Mouse (Mus musculus) MEL (cell line): Measurements from ENCODE around the gene Ell2. TPM values are rescaled to one million over a fixed set of nuclear protein-coding genes. Genes with fewer than 3 reads are reported as not detected.

Experiments used
- DNase-seq: peaks from one replicate; pipeline ENCODE4 v3.0.0; 2011; ENCODE audit warnings: low read depth, low spot score
- H3K27ac ChIP-seq: 2 replicates; pipeline ENCODE4 v1.5.1; 2012; ENCODE audit warnings: low read depth, mild to moderate bottlenecking, control low read depth, low read length, moderate library complexity; ENCODE audit not compliant: control insufficient read depth
- H3K27me3 ChIP-seq, 2 experiments: fragments of 150-350 bp in 1 of 2; sonication (generic) in 1 of 2; 2 replicates each; pipeline ENCODE4 v1.6.1; 2012; ENCODE audit warnings: low read length in 2 of 2, mild to moderate bottlenecking in 2 of 2, improper control_type of control experiment in 1 of 2, moderate library complexity in 1 of 2; ENCODE audit not compliant: insufficient read depth in 2 of 2, control insufficient read depth in 1 of 2
- H3K36me3 ChIP-seq, 2 experiments: 2 replicates each; pipeline ENCODE4 v1.6.1; 2012 to 2014; ENCODE audit warnings: low read length in 2 of 2, improper control_type of control experiment in 1 of 2, inconsistent platforms in 1 of 2, mild to moderate bottlenecking in 1 of 2; ENCODE audit not compliant: insufficient read depth in 2 of 2, control insufficient read depth in 1 of 2
- H3K4me1 ChIP-seq, 2 experiments: fragments of 150-350 bp in 1 of 2; sonication (generic) in 1 of 2; 2 replicates each; pipeline ENCODE4 v1.6.1; 2012; ENCODE audit warnings: low read length in 2 of 2, improper control_type of control experiment in 1 of 2, mild to moderate bottlenecking in 1 of 2; ENCODE audit not compliant: insufficient read depth in 2 of 2, control insufficient read depth in 1 of 2
- H3K4me3 ChIP-seq, 2 experiments: fragments of 150-350 bp in 1 of 2; sonication (generic) in 1 of 2; 2 replicates each; pipeline ENCODE4 v1.5.1; 2012; ENCODE audit warnings: low read depth in 2 of 2, low read length in 2 of 2, mild to moderate bottlenecking in 2 of 2, moderate library complexity in 2 of 2, control low read depth in 1 of 2, improper control_type of control experiment in 1 of 2; ENCODE audit not compliant: control insufficient read depth in 1 of 2, insufficient read depth in 1 of 2
- H3K79me2 ChIP-seq: 2 replicates; pipeline ENCODE4 v1.6.1; 2012; ENCODE audit warnings: mild to moderate bottlenecking, low read length, moderate library complexity; ENCODE audit not compliant: control insufficient read depth, poor library complexity, insufficient read depth
- H3K9ac ChIP-seq: 2 replicates; pipeline ENCODE4 v1.6.1; 2012; ENCODE audit warnings: low read depth, mild to moderate bottlenecking, control low read depth, low read length, moderate library complexity; ENCODE audit not compliant: control insufficient read depth, poor library complexity, severe bottlenecking
- H3K9me3 ChIP-seq: fragments of 150-350 bp; sonication (generic); replicated peaks from 2 replicates; pipeline ENCODE4 v1.6.1; 2012; ENCODE audit warnings: mild to moderate bottlenecking, low read length, improper control_type of control experiment, moderate library complexity; ENCODE audit not compliant: insufficient read depth
- BHLHE40 ChIP-seq: IDR thresholded peaks from 2 replicates; pipeline ENCODE4 v1.6.1; 2012; ENCODE audit warnings: low read depth, mild to moderate bottlenecking, inconsistent platforms, low read length, improper control_type of control experiment, borderline replicate concordance
- CHD1 ChIP-seq: IDR thresholded peaks from 2 replicates; pipeline ENCODE4 v1.6.1; 2012; ENCODE audit warnings: low read depth, mild to moderate bottlenecking, inconsistent platforms, low read length, improper control_type of control experiment
- CHD2 ChIP-seq: IDR thresholded peaks from 2 replicates; pipeline ENCODE4 v1.6.1; 2011; ENCODE audit warnings: low read length, improper control_type of control experiment
- CTCF ChIP-seq, 3 experiments: IDR thresholded peaks in 2 of 3; conservative IDR thresholded peaks in 1 of 3; 2 replicates each; pipeline ENCODE4 v1.5.1; 2011 to 2012; ENCODE audit warnings: low read length in 3 of 3, low read depth in 2 of 3, mild to moderate bottlenecking in 2 of 3, improper control_type of control experiment in 1 of 3, inconsistent platforms in 1 of 3, mixed read lengths in 1 of 3, moderate library complexity in 1 of 3; ENCODE audit not compliant: control insufficient read depth in 1 of 3, insufficient read depth in 1 of 3, poor library complexity in 1 of 3, severe bottlenecking in 1 of 3
- E2F4 ChIP-seq: IDR thresholded peaks from 2 replicates; pipeline ENCODE4 v1.6.1; 2011; ENCODE audit warnings: low read depth, low read length, improper control_type of control experiment, borderline replicate concordance
- ELF1 ChIP-seq: IDR thresholded peaks from 2 replicates; pipeline ENCODE4 v1.6.1; 2014; ENCODE audit warnings: low read depth, mild to moderate bottlenecking, inconsistent platforms, low read length, improper control_type of control experiment, moderate library complexity
- EP300 ChIP-seq, 2 experiments: IDR thresholded peaks; 2 replicates each; pipeline ENCODE4 v1.6.1; 2011; ENCODE audit warnings: improper control_type of control experiment in 2 of 2, low read length in 2 of 2, low read depth in 1 of 2, mild to moderate bottlenecking in 1 of 2
- ETS1 ChIP-seq: IDR thresholded peaks from 2 replicates; pipeline ENCODE4 v1.6.1; 2012; ENCODE audit warnings: low read depth, mild to moderate bottlenecking, inconsistent platforms, low read length, improper control_type of control experiment, moderate library complexity
- GABPA ChIP-seq: IDR thresholded peaks from 2 replicates; pipeline ENCODE4 v1.6.1; 2012; ENCODE audit warnings: low read depth, mild to moderate bottlenecking, inconsistent platforms, low read length, improper control_type of control experiment, moderate library complexity
- GATA1 ChIP-seq: IDR thresholded peaks from 2 replicates; pipeline ENCODE4 v1.6.1; 2011; ENCODE audit warnings: low read depth, low read length, improper control_type of control experiment
- HCFC1 ChIP-seq: IDR thresholded peaks from 2 replicates; pipeline ENCODE4 v1.6.1; 2012; ENCODE audit warnings: low read depth, mild to moderate bottlenecking, inconsistent platforms, low read length, improper control_type of control experiment, moderate library complexity
- JUND ChIP-seq: IDR thresholded peaks from 2 replicates; pipeline ENCODE4 v1.6.1; 2011; ENCODE audit warnings: low read depth, mild to moderate bottlenecking, improper control_type of control experiment, low read length
- KAT2A ChIP-seq: conservative IDR thresholded peaks from 2 replicates; pipeline ENCODE4 v1.6.1; 2012; ENCODE audit warnings: low read depth, low read length, improper control_type of control experiment, inconsistent platforms
- MAFK ChIP-seq: IDR thresholded peaks from 2 replicates; pipeline ENCODE4 v1.6.1; 2011; ENCODE audit warnings: low read depth, mild to moderate bottlenecking, low read length, improper control_type of control experiment, borderline replicate concordance
- MAX ChIP-seq: IDR thresholded peaks from 2 replicates; pipeline ENCODE4 v1.6.1; 2011; ENCODE audit warnings: low read length, improper control_type of control experiment
- MAZ ChIP-seq: IDR thresholded peaks from 2 replicates; pipeline ENCODE4 v1.6.1; 2012; ENCODE audit warnings: low read depth, mild to moderate bottlenecking, inconsistent platforms, low read length, improper control_type of control experiment
- MEF2A ChIP-seq: IDR thresholded peaks from 2 replicates; pipeline ENCODE4 v1.6.1; 2014; ENCODE audit warnings: low read depth, mild to moderate bottlenecking, inconsistent platforms, low read length, improper control_type of control experiment; ENCODE audit not compliant: poor library complexity, insufficient replicate concordance, severe bottlenecking; ENCODE audit errors: extremely low read depth
- MXI1 ChIP-seq: IDR thresholded peaks from 2 replicates; pipeline ENCODE4 v1.6.1; 2011; ENCODE audit warnings: mild to moderate bottlenecking, low read depth, low read length, improper control_type of control experiment
- MYB ChIP-seq: IDR thresholded peaks from 2 replicates; pipeline ENCODE4 v1.6.1; 2011; ENCODE audit warnings: mild to moderate bottlenecking, low read depth, low read length, improper control_type of control experiment
- MYC ChIP-seq: IDR thresholded peaks from 2 replicates; pipeline ENCODE4 v1.6.1; 2011; ENCODE audit warnings: low read depth, mild to moderate bottlenecking, low read length, improper control_type of control experiment, moderate library complexity
- NELFE ChIP-seq: IDR thresholded peaks from 2 replicates; pipeline ENCODE4 v1.6.1; 2011; ENCODE audit warnings: low read depth, low read length, improper control_type of control experiment
- NRF1 ChIP-seq: IDR thresholded peaks from 2 replicates; pipeline ENCODE4 v1.6.1; 2014; ENCODE audit warnings: low read depth, mild to moderate bottlenecking, inconsistent platforms, low read length, improper control_type of control experiment, moderate library complexity; ENCODE audit not compliant: poor library complexity, insufficient read depth, severe bottlenecking
- POLR2A ChIP-seq, 2 experiments: IDR thresholded peaks; 2 replicates each; pipeline ENCODE4 v1.6.1; 2011 to 2012; ENCODE audit warnings: low read length in 2 of 2, mild to moderate bottlenecking in 2 of 2, control low read depth in 1 of 2, improper control_type of control experiment in 1 of 2, low read depth in 1 of 2, moderate library complexity in 1 of 2; ENCODE audit not compliant: control insufficient read depth in 1 of 2, insufficient read depth in 1 of 2, poor library complexity in 1 of 2
- POLR2AphosphoS2 ChIP-seq: IDR thresholded peaks from 2 replicates; pipeline ENCODE4 v1.6.1; 2011; ENCODE audit warnings: low read length, improper control_type of control experiment
- POLR2AphosphoS5 ChIP-seq: IDR thresholded peaks from 2 replicates; pipeline ENCODE4 v1.6.1; 2012; ENCODE audit warnings: low read depth, borderline replicate concordance, mild to moderate bottlenecking, inconsistent platforms, low read length, moderate library complexity, mixed read lengths
- RAD21 ChIP-seq: IDR thresholded peaks from 2 replicates; pipeline ENCODE4 v1.6.1; 2011; ENCODE audit warnings: mild to moderate bottlenecking, low read depth, low read length, improper control_type of control experiment
- RCOR1 ChIP-seq: IDR thresholded peaks from 2 replicates; pipeline ENCODE4 v1.6.1; 2012; ENCODE audit warnings: low read depth, mild to moderate bottlenecking, inconsistent platforms, low read length, improper control_type of control experiment
- SIN3A ChIP-seq: IDR thresholded peaks from 2 replicates; pipeline ENCODE4 v1.6.1; 2012; ENCODE audit warnings: low read length, improper control_type of control experiment, inconsistent platforms
- SMC3 ChIP-seq: IDR thresholded peaks from 2 replicates; pipeline ENCODE4 v1.6.1; 2011; ENCODE audit warnings: low read depth, low read length, improper control_type of control experiment
- TAL1 ChIP-seq: IDR thresholded peaks from 2 replicates; pipeline ENCODE4 v1.6.1; 2012; ENCODE audit warnings: mild to moderate bottlenecking, inconsistent platforms, low read length, moderate library complexity, mixed read lengths
- TBP ChIP-seq: IDR thresholded peaks from 2 replicates; pipeline ENCODE4 v1.8.0; 2011; ENCODE audit warnings: low read depth, low read length, improper control_type of control experiment
- TCF12 ChIP-seq: IDR thresholded peaks from 2 replicates; pipeline ENCODE4 v1.6.1; 2014; ENCODE audit warnings: low read depth, mild to moderate bottlenecking, inconsistent platforms, low read length, improper control_type of control experiment, moderate library complexity
- UBTF ChIP-seq: IDR thresholded peaks from 2 replicates; pipeline ENCODE4 v1.6.1; 2012; ENCODE audit warnings: low read depth, mild to moderate bottlenecking, inconsistent platforms, low read length, improper control_type of control experiment, moderate library complexity, borderline replicate concordance; ENCODE audit not compliant: insufficient read depth
- USF1 ChIP-seq: IDR thresholded peaks from 2 replicates; pipeline ENCODE4 v1.6.1; 2014; ENCODE audit warnings: low read depth, mild to moderate bottlenecking, inconsistent platforms, low read length, improper control_type of control experiment, moderate library complexity
- USF2 ChIP-seq, 2 experiments: IDR thresholded peaks; 2 replicates each; pipeline ENCODE4 v1.6.1; 2011 to 2012; ENCODE audit warnings: improper control_type of control experiment in 2 of 2, low read length in 2 of 2, borderline replicate concordance in 1 of 2, inconsistent platforms in 1 of 2, low read depth in 1 of 2, mild to moderate bottlenecking in 1 of 2; ENCODE audit not compliant: insufficient read depth in 1 of 2
- ZC3H11A ChIP-seq: IDR thresholded peaks from 2 replicates; pipeline ENCODE4 v1.6.1; 2012; ENCODE audit warnings: low read depth, mild to moderate bottlenecking, inconsistent platforms, low read length, improper control_type of control experiment
- ZKSCAN1 ChIP-seq: IDR thresholded peaks from 2 replicates; pipeline ENCODE4 v1.6.1; 2012; ENCODE audit warnings: low read depth, mild to moderate bottlenecking, inconsistent platforms, low read length, improper control_type of control experiment, moderate library complexity
- ZMIZ1 ChIP-seq: IDR thresholded peaks from 2 replicates; pipeline ENCODE4 v1.6.1; 2012; ENCODE audit warnings: low read depth, mild to moderate bottlenecking, inconsistent platforms, low read length, improper control_type of control experiment, moderate library complexity
- ZNF384 ChIP-seq: IDR thresholded peaks from 2 replicates; pipeline ENCODE4 v1.6.1; 2012; ENCODE audit warnings: low read depth, mild to moderate bottlenecking, inconsistent platforms, low read length, improper control_type of control experiment
- polyA plus RNA-seq, 2 experiments: library from polyadenylated mRNA; stranded (reverse) in 1 of 2; unstranded in 1 of 2; fragments of >175 nt in 1 of 2; fragments of >200 nt in 1 of 2; gene quantifications; 2 replicates each; pipeline versions ENCODE4 v1.2.1 to v1.2.4; 2012; ENCODE audit warnings: low replicate concordance in 2 of 2, low read depth in 1 of 2; ENCODE audit not compliant: insufficient read length in 2 of 2, insufficient read depth in 1 of 2, missing spikeins in 1 of 2
- total RNA-seq: library from RNA; depleted of rRNA; stranded (reverse); fragments of 300-350 nt; gene quantifications from 2 replicates; pipeline ENCODE4 v1.2.3, GENCODE M21; 2012

Gene Ell2
- total and polyA plus RNA-seq, 3 experiments, result 25.0 to 77.1 (median 52.5) TPM

- no peak overlapping the region for H3K9ac ChIP-seq
- peak overlapping the region; percentile 15 for H3K27ac ChIP-seq
- no peaks in the 10 kb centered on the region for H3K27me3 ChIP-seq
- no peaks in the 10 kb centered on the region for H3K79me2 ChIP-seq
- H3K4me1 ChIP-seq, result peaks cover 7% of the 10 kb centered on the region in 2 experiments
- no peak for TF ChIP-seq SIN3A
- no peak for TF ChIP-seq ETS1
- TF ChIP-seq CTCF (IDR thresholded peaks at IDR 0.05 in 2 of 3, conservative IDR thresholded peaks at IDR 0.05 in 1 of 3; ENCODE audit: control insufficient read depth in 1 of 3, insufficient read depth in 1 of 3, low read depth in 2 of 3, low read length in 3 of 3, poor library complexity in 1 of 3, severe bottlenecking in 1 of 3), result no peak
- no peak for TF ChIP-seq TBP
- no peak for TF ChIP-seq MYC
- TF ChIP-seq ELF1, result no peak
- no peak for TF ChIP-seq MAZ
- no peak for TF ChIP-seq NELFE
- no peak for TF ChIP-seq CHD1
- no peak for TF ChIP-seq CHD2
- TF ChIP-seq MAX, result no peak
- TF ChIP-seq POLR2AphosphoS5, result no peak
- TF ChIP-seq MAFK, result no peak
- TF ChIP-seq USF2 (IDR thresholded peaks at IDR 0.05; ENCODE audit: borderline replicate concordance in 1 of 2, insufficient read depth in 1 of 2, low read depth in 1 of 2, low read length in 2 of 2), result no peak
- no peak for TF ChIP-seq POLR2AphosphoS2
- no peak for TF ChIP-seq ZC3H11A
- TF ChIP-seq MXI1, result no peak; the same call in 1 of the 2 replicates
- TF ChIP-seq TCF12, result peak; percentile 83
- TF ChIP-seq MEF2A, result no peak
- no peak for TF ChIP-seq MYB
- TF ChIP-seq SMC3, result no peak
- peak; percentile 73 for TF ChIP-seq GATA1
- no peak for TF ChIP-seq HCFC1
- TF ChIP-seq EP300 (IDR thresholded peaks at IDR 0.05; ENCODE audit: low read depth in 1 of 2, low read length in 2 of 2), result peak; percentile 63 to 78
- TF ChIP-seq ZNF384, result no peak
- no peak for TF ChIP-seq POLR2A (IDR thresholded peaks at IDR 0.05; ENCODE audit: control insufficient read depth in 1 of 2, insufficient read depth in 1 of 2, low read depth in 1 of 2, low read length in 2 of 2, poor library complexity in 1 of 2)
- no peak for TF ChIP-seq ZMIZ1
- no peak for TF ChIP-seq ZKSCAN1
- no peak for TF ChIP-seq USF1
- TF ChIP-seq NRF1, result no peak
- TF ChIP-seq E2F4, result no peak
- no peak for TF ChIP-seq GABPA
- 0 out of 2 replicates have a peak, but pooled peaks have one; percentile 26 for TF ChIP-seq RCOR1
- TF ChIP-seq RAD21, result no peak
- no peak for TF ChIP-seq JUND
- no peak for TF ChIP-seq UBTF
- no peak for TF ChIP-seq BHLHE40
- peak; percentile 84 for TF ChIP-seq TAL1
- TF ChIP-seq KAT2A, result no peak
- TF ChIP-seq, all 39 proteins: peak for 5
- DNase-seq, result peak; percentile 74
- Histone ChIP-seq H3K9me3 (no peaks in the 10 kb centered on the region), H3K4me3 (no peak overlapping the region), H3K36me3 (peaks cover 5 to 16% of the 10 kb centered on the region in 2 experiments)
These were observed 64.8 kb downstream of the Ell2 start for GRCm38 (mm10) chr13:75771404-75771803.
